Mouse (Mus musculus) hindbrain, embryonic 11.5 days (tissue): ENCODE results near the gene Lce3f. TPM values are rescaled to one million over a fixed set of nuclear protein-coding genes. Genes with fewer than 3 reads are reported as not detected.

Experiments
- ATAC-seq: fragments of 200-750 bp; cut with Nextera tagmentation; 2 replicates; pipeline ENCODE4 v1.8.0; 2017; ENCODE audit warnings: mild to moderate bottlenecking, moderate TSS enrichment, moderate library complexity; ENCODE audit not compliant: low FRiP score
- DNase-seq: peaks from one replicate; pipeline ENCODE4 v3.0.0-alpha.2; 2015; ENCODE audit warnings: low spot score
- H3K27ac ChIP-seq: fragments of 300-500 bp; sonication (generic); 2 replicates; pipeline ENCODE4 v1.5.1; 2014; ENCODE audit warnings: mild to moderate bottlenecking, low read depth, low read length
- H3K27me3 ChIP-seq: fragments of 300-500 bp; sonication (generic); 2 replicates; pipeline ENCODE4 v1.6.1; 2014; ENCODE audit warnings: mild to moderate bottlenecking, low read length, moderate library complexity, mixed read lengths; ENCODE audit not compliant: control insufficient read depth, insufficient read depth
- H3K36me3 ChIP-seq: fragments of 300-500 bp; sonication (generic); 2 replicates; pipeline ENCODE4 v1.6.1; 2014; ENCODE audit warnings: mild to moderate bottlenecking, low read length, moderate library complexity, mixed read lengths; ENCODE audit not compliant: control insufficient read depth, insufficient read depth
- H3K4me1 ChIP-seq: fragments of 300-500 bp; sonication (generic); replicated peaks from 2 replicates; pipeline ENCODE4 v1.6.1; 2014; ENCODE audit warnings: low read length, mixed read lengths; ENCODE audit not compliant: control insufficient read depth, insufficient read depth
- H3K4me2 ChIP-seq: fragments of 300-500 bp; sonication (generic); replicated peaks from 2 replicates; pipeline ENCODE4 v1.6.1; 2014; ENCODE audit warnings: mild to moderate bottlenecking, low read depth, low read length
- H3K4me3 ChIP-seq: fragments of 300-500 bp; sonication (generic); 2 replicates; pipeline ENCODE4 v1.5.1; 2014; ENCODE audit warnings: low read depth, low read length
- H3K9ac ChIP-seq: fragments of 300-500 bp; sonication (generic); 2 replicates; pipeline ENCODE4 v1.6.1; 2014; ENCODE audit warnings: low read depth, low read length
- H3K9me3 ChIP-seq: fragments of 300-500 bp; sonication (generic); 2 replicates; pipeline ENCODE4 v1.6.1; 2016; ENCODE audit warnings: low read length; ENCODE audit not compliant: control insufficient read depth
- WGBS: fragments of 180-500 bp; shearing (Covaris S2); extraction: QIAGEN DNeasy Blood & Tissue Kit; methylation state at CpG from one replicate; pipeline ENCODE4 v1.1.7; 2014; 5-methylcytosine and 5-hydroxymethylcytosine counted together
- polyA plus RNA-seq: library from polyadenylated mRNA; unstranded; fragments of >200 nt; fragmentation: Nextera tagmentation; extraction: Ambion mirVana; gene quantifications from 2 replicates; pipeline ENCODE4 v1.2.1, GENCODE M21; 2014

Lce3f gene
- polyA plus RNA-seq = not detected in 2 replicates

DNA sequence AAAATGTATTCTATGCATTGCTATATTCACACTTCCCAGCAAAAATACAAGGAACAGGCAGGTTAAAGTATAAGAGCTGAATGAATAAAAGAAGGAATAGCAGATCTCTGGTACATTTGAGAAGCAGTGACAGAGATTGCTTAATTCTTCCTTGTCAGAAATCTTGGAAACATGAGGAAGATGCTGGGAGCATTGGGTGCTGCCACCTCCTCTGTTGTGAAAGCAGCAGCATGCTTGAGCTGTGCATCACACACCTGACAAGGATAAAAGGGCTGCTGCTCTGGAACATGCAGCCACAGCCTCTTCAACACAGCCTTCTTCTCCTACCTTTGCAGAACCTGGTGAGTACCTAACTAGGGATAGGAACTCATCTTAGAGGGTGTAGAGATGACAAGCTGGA lies at the start of gene Lce3f:
Lce3f (plus strand) TSS at position 301 of the 400 bp plus-strand sequence.
- Histone ChIP-seq H3K4me1 (no peaks in the 10 kb centered on the region), H3K27me3 (no peaks in the 10 kb centered on the region), H3K9me3 (no peaks in the 10 kb centered on the region), H3K27ac (no peak within 1 kb of the TSS), H3K4me3 (no peak within 1 kb of the TSS), H3K36me3 (no peaks in the 10 kb centered on the region), H3K9ac (no peak within 1 kb of the TSS), H3K4me2 (no peak within 1 kb of the TSS)
- ATAC-seq = no peak
- no peak for DNase-seq

- H3K9ac ChIP-seq = no peak within 1 kb of the TSS
- WGBS = 80% methylated on average over 1 of the region's 1 CpGs
Observed at GRCm38 (mm10) chr3:92944186-92944585, 47.8 kb upstream of the Lce3f start, which contains the start of gene Lce3c. TSS of gene Lce3c (plus strand) at chr3:92944486.

GRCm38 (mm10) chr3:92957090-92957489 lies 34.9 kb upstream of the Lce3f start, which contains the start of gene Lce3d:
TSS of gene Lce3d (plus strand) at chr3:92957390.
- Histone ChIP-seq H3K27me3 (no peaks in the 10 kb centered on the region), H3K4me3 (no peak within 1 kb of the TSS), H3K36me3 (no peaks in the 10 kb centered on the region), H3K4me2 (no peak within 1 kb of the TSS), H3K9me3 (no peaks in the 10 kb centered on the region), H3K9ac (no peak within 1 kb of the TSS), H3K4me1 (no peaks in the 10 kb centered on the region), H3K27ac (no peak within 1 kb of the TSS)
- 100% methylated on average over 1 of the region's 1 CpGs for WGBS
- DNase-seq (no peak), ATAC-seq (no peak)

More at GRCm38 (mm10) chr3:92944186-92944585, 47.8 kb upstream of the Lce3f start, which contains the start of gene Lce3c:
- Histone ChIP-seq H3K4me2 (no peak within 1 kb of the TSS), H3K36me3 (no peaks in the 10 kb centered on the region), H3K4me3 (no peak within 1 kb of the TSS), H3K27me3 (no peaks in the 10 kb centered on the region), H3K9me3 (no peaks in the 10 kb centered on the region), H3K4me1 (no peaks in the 10 kb centered on the region), H3K27ac (no peak within 1 kb of the TSS)
- ATAC-seq (no peak), DNase-seq (no peak)

GRCm38 (mm10) chr3:92966761-92967160 lies 25.3 kb upstream of the Lce3f start, which contains the start of gene Lce3e:
TSS of gene Lce3e (plus strand) at chr3:92967061.
- no peaks in the 10 kb centered on the region for H3K36me3 ChIP-seq
- H3K27me3 ChIP-seq = no peaks in the 10 kb centered on the region
- ATAC-seq (no peak), DNase-seq (no peak)
- no peak within 1 kb of the TSS for H3K4me3 ChIP-seq
- 100% methylated on average over 2 of the region's 2 CpGs for WGBS
- H3K9ac ChIP-seq = no peak within 1 kb of the TSS
- no peak within 1 kb of the TSS for H3K27ac ChIP-seq
- no peak within 1 kb of the TSS for H3K4me2 ChIP-seq
- no peaks in the 10 kb centered on the region for H3K9me3 ChIP-seq
- H3K4me1 ChIP-seq = no peaks in the 10 kb centered on the region

- Histone ChIP-seq H3K27me3 (no peaks in the 10 kb centered on the region), H3K4me3 (no peak overlapping the region), H3K9ac (no peak overlapping the region), H3K36me3 (no peaks in the 10 kb centered on the region), H3K9me3 (no peaks in the 10 kb centered on the region), H3K4me2 (no peak overlapping the region), H3K27ac (no peak overlapping the region), H3K4me1 (no peaks in the 10 kb centered on the region)
- no peak for ATAC-seq
- DNase-seq = no peak
- 89% methylated on average over 2 of the region's 2 CpGs for WGBS
Observed at GRCm38 (mm10) chr3:92978484-92978883, 13.5 kb upstream of the Lce3f start.

DNA sequence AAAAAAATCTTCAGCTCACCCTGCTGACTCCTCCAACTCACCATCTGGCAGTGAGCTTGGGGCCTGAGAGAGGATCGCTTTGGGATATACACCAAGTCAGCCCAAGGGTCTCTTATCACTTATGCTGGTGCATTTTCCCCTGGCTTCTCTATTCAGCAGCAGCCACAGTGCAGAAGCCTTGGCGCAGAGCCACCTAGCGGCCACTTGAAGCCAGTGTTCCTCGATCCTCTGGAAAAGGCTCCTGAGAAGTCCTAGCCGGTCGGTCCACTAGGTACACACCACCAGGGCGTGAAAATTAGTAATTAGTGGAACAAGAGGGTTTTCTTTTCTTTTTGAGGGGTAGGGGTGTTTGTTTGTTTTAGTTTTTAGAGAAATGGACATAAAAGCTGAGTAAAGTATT lies 6.7 kb downstream of the Lce3f start:
- no peaks in the 10 kb centered on the region for H3K27me3 ChIP-seq
- H3K4me3 ChIP-seq = no peak overlapping the region
- DNase-seq = peak; percentile 83
- no peaks in the 10 kb centered on the region for H3K36me3 ChIP-seq
- no peaks in the 10 kb centered on the region for H3K9me3 ChIP-seq
- ATAC-seq = peak; percentile 91
- H3K4me1 ChIP-seq = no peaks in the 10 kb centered on the region
- 5% methylated on average over 7 of the region's 7 CpGs for WGBS
- no peak overlapping the region for H3K27ac ChIP-seq
- no peak overlapping the region for H3K4me2 ChIP-seq
- H3K9ac ChIP-seq = no peak overlapping the region

GRCm38 (mm10) chr3:93000621-93001020 lies 8.6 kb downstream of the Lce3f start:
- WGBS = 84% methylated on average over 3 of the region's 3 CpGs
- H3K4me2 ChIP-seq = no peak overlapping the region
- no peaks in the 10 kb centered on the region for H3K4me1 ChIP-seq
- ATAC-seq (no peak), DNase-seq (no peak)
- H3K36me3 ChIP-seq = no peaks in the 10 kb centered on the region
- H3K27ac ChIP-seq = no peak overlapping the region
- no peak overlapping the region for H3K4me3 ChIP-seq
- no peaks in the 10 kb centered on the region for H3K9me3 ChIP-seq
- no peak overlapping the region for H3K9ac ChIP-seq
- H3K27me3 ChIP-seq = no peaks in the 10 kb centered on the region

DNA sequence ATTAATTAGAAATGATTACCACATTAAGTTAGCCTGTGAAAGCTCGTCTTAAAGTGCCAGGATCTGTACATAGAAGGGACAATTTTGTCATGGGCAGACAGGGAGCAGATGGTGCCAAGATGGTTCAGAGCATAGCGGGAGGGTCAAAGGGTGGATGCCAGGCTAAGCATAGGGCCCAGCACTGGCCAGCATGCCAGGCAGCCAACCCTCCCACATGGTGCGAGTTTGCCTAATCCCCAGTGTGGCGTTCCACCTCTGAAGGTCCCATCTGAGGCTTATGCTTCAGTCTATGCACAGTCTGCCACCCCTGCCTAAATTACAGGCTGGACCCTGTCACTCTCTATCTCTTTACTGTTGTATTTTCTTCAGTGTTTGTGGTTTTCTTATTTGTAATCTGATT lies 10.8 kb downstream of the Lce3f start:
- DNase-seq = no peak
- Histone ChIP-seq H3K36me3 (no peaks in the 10 kb centered on the region), H3K27me3 (no peaks in the 10 kb centered on the region), H3K9me3 (no peaks in the 10 kb centered on the region), H3K9ac (no peak overlapping the region), H3K4me3 (no peak overlapping the region), H3K4me1 (no peaks in the 10 kb centered on the region), H3K4me2 (no peak overlapping the region), H3K27ac (no peak overlapping the region)
- 81% methylated on average over 4 of the region's 4 CpGs for WGBS
- ATAC-seq = no peak

DNA sequence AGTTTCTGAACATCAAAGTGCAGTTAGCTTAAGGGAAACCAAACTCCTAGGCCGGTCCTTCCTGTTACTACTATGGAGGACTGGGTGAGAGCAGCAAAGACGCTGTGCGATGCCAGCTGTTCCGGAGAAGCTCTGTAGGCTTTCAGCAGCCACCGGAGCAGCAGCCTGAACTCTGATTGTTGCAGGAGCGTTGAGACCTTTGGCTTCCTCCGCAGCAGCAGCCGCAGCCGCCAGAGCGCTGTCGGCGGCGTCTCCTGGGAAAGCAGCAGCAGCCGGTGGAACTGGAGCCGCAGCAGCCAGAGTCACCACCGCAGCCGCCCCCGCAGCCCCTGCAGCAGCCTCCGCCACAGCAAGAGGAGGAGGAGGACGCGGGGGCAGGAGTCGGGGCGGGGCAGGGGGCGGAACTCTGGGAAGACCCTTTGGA lies 22.4 kb downstream of the Lce3f start:
- Histone ChIP-seq H3K27me3 (no peaks in the 10 kb centered on the region), H3K27ac (no peak overlapping the region)

More for the DNA sequence above, 22.4 kb downstream of the Lce3f start:
- Histone ChIP-seq H3K4me2 (peak overlapping the region; percentile 60), H3K36me3 (no peaks in the 10 kb centered on the region), H3K9me3 (no peaks in the 10 kb centered on the region), H3K4me3 (peak overlapping the region; percentile 39), H3K4me1 (no peaks in the 10 kb centered on the region), H3K9ac (peak overlapping the region; percentile 60)
- under 1% methylated on average over 24 of the region's 24 CpGs for WGBS
- DNase-seq = peak; percentile 77
- ATAC-seq = peak; percentile 91
